Mouse (Mus musculus): Measurements from ENCODE around the gene Slc16a3. TPM values are rescaled to one million over a fixed set of nuclear protein-coding genes. Genes with fewer than 3 reads are reported as not detected.

Gene Slc16a3
- polyA plus RNA-seq, 1 experiment from 2014 or later, result 63.5 TPM

DNA sequence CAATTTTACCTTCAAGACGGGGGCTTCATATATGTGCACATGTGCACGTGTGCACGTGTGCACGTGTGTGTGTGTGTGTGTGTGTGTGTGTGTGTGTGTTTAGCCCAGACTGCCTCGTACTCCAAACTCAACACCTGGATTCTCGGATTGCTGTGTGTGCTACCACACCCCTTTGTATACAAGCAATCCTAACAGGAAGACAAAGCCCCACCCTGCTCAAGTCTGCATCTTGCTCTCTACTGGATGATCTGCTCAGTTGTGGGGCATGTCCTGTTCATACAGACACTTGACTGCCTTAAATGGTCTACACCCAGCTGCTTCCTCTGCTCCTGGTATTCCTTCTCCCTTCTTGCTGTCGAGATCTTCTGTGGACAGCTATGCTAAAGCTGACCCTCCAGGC is 3.0 kb upstream of the Slc16a3 start:
- ATAC-seq (ENCODE audit: low FRiP score, low TSS enrichment), result no peak
- H3K27me3 ChIP-seq (ENCODE audit: insufficient read depth, low read length), result peaks cover 4% of the 10 kb centered on the region; the same call in 1 of the 2 replicates
- H3K4me2 ChIP-seq (replicated peaks; ENCODE audit: low read depth, low read length), result no peak overlapping the region
- H3K27ac ChIP-seq (ENCODE audit: low read length), result no peak overlapping the region
- 89% methylated on average over 7 of the region's 7 CpGs for WGBS
- no peaks in the 10 kb centered on the region for H3K36me3 ChIP-seq (ENCODE audit: insufficient read depth, low read length)
- no peak overlapping the region for H3K9ac ChIP-seq (replicated peaks; ENCODE audit: low read length)
- no peak overlapping the region for H3K4me3 ChIP-seq (ENCODE audit: low read length)
- peaks cover 14% of the 10 kb centered on the region for H3K4me1 ChIP-seq (ENCODE audit: insufficient read depth, low read length)
- H3K9me3 ChIP-seq (ENCODE audit: low read length), result no peaks in the 10 kb centered on the region

DNA sequence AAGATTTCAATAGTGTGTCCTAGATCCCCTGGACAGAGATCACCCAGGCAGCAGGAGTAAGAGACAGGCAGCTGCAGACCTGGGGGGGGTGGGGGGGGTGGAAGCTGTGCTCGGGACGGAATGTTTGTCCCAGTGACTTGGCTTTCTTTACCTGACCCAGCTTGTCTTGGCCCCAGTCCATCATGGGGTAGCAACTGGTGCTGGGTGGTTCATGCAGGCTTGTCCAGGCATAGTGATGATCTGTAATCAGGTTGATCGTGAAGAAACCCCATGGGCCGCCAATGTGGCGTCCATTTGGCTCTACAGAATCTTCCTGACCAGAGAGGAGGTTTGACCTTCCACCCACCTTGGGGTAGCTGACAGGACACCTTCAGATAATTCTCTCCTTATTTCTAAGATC is 2.4 kb upstream of the Slc16a3 start:
- H3K27ac ChIP-seq (ENCODE audit: low read length), result no peak overlapping the region
- H3K9ac ChIP-seq (replicated peaks; ENCODE audit: low read length), result no peak overlapping the region
- H3K4me2 ChIP-seq (replicated peaks; ENCODE audit: low read depth, low read length), result no peak overlapping the region
- H3K36me3 ChIP-seq (ENCODE audit: insufficient read depth, low read length), result no peaks in the 10 kb centered on the region
- H3K4me3 ChIP-seq (ENCODE audit: low read length), result no peak overlapping the region
- H3K27me3 ChIP-seq (ENCODE audit: insufficient read depth, low read length), result peaks cover 4% of the 10 kb centered on the region; the same call in 1 of the 2 replicates
- WGBS, result 90% methylated on average over 5 of the region's 5 CpGs
- peaks cover 18% of the 10 kb centered on the region for H3K4me1 ChIP-seq (ENCODE audit: insufficient read depth, low read length)
- no peak for ATAC-seq (ENCODE audit: low FRiP score, low TSS enrichment)
- H3K9me3 ChIP-seq (ENCODE audit: low read length), result no peaks in the 10 kb centered on the region

DNA sequence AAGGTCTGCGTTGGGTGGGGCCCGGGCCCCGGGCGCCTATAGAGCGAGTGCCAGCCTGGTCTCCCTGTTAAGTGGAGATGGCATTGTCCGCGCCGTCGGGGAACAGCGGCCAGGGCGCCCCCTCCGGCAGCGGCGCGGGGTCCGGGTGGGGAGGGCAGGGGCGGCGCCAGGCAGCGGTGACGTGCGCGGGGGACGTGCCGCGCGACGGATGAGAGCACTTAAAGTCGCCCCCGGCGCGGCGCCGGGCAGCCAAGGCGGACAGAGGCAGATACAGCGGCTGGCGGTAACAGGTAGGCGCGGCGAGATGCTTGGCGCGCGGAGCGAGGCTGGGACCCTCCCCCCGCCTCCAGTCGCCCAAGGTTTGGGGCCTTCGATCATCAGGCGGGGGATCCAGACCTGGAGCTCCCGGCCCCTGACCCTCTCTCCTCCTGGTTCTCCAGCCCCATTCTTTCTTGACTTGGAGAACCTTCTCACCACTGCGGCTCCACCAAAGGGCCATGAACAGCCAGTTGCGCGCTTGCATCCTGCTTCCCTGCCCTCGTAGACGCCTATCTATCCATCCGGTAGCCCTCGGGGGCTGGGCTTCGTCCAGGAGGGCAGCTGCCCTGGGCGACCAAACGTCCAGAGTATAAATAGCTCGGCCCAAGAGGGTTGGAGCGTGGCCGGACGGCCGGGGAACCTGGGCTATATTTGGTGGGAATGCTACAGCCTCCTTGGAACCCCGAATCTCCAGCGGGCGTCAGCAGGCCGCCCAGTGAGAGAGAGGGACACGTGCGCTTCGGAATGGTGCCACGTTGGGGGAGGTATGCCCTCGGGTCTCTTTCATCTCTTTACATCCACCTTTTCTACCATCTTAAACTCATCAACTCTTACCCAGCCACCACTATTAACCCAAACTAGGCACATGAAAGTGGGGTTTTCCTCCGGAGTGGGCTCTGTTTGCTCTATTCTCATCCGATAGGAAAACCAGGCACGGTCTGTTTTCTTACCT is 876 bp downstream of the Slc16a3 start:
- peak; percentile 42 for ATAC-seq (ENCODE audit: low FRiP score, low TSS enrichment)
- H3K36me3 ChIP-seq (ENCODE audit: insufficient read depth, low read length), result no peaks in the 10 kb centered on the region
- no peak overlapping the region for H3K27ac ChIP-seq (ENCODE audit: low read length)
- H3K4me1 ChIP-seq (ENCODE audit: insufficient read depth, low read length), result peaks cover 33% of the 10 kb centered on the region
- peak overlapping the region; percentile 50 for H3K4me3 ChIP-seq (ENCODE audit: low read length)
- H3K9me3 ChIP-seq (ENCODE audit: low read length), result no peaks in the 10 kb centered on the region
- H3K4me2 ChIP-seq (replicated peaks; ENCODE audit: low read depth, low read length), result peak overlapping the region; percentile 74
- H3K27me3 ChIP-seq (ENCODE audit: insufficient read depth, low read length), result peaks cover 4% of the 10 kb centered on the region; the same call in 1 of the 2 replicates
- WGBS, result 2% methylated on average over 65 of the region's 75 CpGs
- H3K9ac ChIP-seq (replicated peaks; ENCODE audit: low read length), result peak overlapping the region; percentile 66

DNA sequence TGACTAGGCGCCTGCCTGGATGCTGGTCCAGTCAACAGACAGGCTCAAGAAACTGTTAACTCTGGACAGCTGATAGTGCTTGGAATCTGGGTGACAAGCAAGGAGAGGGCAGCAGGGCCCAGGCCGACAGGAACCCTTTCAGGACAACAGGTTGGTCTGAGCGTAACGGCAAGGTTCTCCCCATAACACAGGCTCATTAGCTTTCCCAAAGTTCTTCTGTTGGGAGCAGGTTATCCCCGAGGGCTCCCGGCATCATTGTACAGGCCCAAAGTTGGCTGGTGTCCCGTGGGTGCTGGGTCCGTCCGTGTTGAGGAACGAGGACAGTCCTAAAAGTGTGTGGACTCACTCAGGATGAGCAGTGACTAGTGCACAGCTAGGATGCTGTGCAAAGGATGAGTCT is 1.6 kb downstream of the Slc16a3 start:
- H3K27me3 ChIP-seq (ENCODE audit: insufficient read depth, low read length), result peaks cover 4% of the 10 kb centered on the region; the same call in 1 of the 2 replicates
- H3K9me3 ChIP-seq (ENCODE audit: low read length), result no peaks in the 10 kb centered on the region
- H3K36me3 ChIP-seq (ENCODE audit: insufficient read depth, low read length), result no peaks in the 10 kb centered on the region
- no peak for ATAC-seq (ENCODE audit: low FRiP score, low TSS enrichment)
- no peak overlapping the region for H3K27ac ChIP-seq (ENCODE audit: low read length)
- peak overlapping the region; percentile 66 for H3K9ac ChIP-seq (replicated peaks; ENCODE audit: low read length)
- peak overlapping the region; percentile 74 for H3K4me2 ChIP-seq (replicated peaks; ENCODE audit: low read depth, low read length)
- 22% methylated on average over 10 of the region's 10 CpGs for WGBS
- H3K4me1 ChIP-seq (ENCODE audit: insufficient read depth, low read length), result peaks cover 33% of the 10 kb centered on the region
- peak overlapping the region; percentile 50 for H3K4me3 ChIP-seq (ENCODE audit: low read length)

DNA sequence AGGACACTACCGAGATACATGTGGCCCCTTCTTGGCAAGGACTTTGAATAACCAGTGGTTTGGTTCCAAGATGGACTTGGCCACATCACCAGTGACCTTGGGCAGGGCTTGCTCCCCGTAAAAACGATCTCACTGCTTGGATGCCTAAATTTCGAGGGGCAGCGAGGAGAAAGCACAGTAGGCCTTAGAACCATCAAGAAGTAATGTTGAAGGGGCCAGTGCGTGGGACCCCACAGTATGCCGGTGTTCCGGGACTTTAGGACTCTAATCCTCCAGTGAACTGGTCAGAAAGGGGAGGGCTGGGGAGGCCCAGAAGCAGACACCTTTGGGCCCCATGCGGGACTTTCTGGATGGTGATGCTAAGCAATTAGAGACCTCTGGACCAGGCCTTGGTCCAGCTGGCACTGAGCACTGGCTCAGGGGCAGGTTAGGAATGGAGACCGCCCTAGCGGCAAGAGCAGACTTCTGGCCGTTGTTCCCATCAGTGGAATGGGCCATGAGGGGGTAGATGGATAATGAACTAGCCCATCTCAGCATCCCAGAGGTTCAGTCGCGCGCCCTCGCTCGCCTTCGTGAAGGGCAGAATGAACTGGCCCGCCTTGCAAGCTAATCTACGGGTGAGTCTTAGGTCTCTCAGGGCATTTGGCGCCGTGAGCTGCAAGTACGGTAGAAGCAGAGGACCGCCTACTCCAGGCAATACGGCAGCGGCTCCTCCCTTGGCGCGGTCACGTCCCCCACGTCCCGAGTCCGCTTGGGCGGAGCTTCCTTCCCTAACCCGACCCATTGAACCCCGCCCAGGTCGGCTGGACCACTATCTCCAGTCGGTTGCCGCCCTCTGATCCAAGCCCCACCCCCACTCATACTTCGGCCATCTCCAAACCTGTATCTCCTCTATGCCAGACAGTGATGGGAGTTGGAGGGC is 2.3 kb downstream of the Slc16a3 start:
- peaks cover 33% of the 10 kb centered on the region for H3K4me1 ChIP-seq (ENCODE audit: insufficient read depth, low read length)
- peak overlapping the region; percentile 50 for H3K4me3 ChIP-seq (ENCODE audit: low read length)
- H3K36me3 ChIP-seq (ENCODE audit: insufficient read depth, low read length), result no peaks in the 10 kb centered on the region; the same call in 1 of the 2 replicates
- peak; percentile 86 for ATAC-seq (ENCODE audit: low FRiP score, low TSS enrichment)
- H3K27ac ChIP-seq (ENCODE audit: low read length), result peak overlapping the region; percentile 70
- H3K27me3 ChIP-seq (ENCODE audit: insufficient read depth, low read length), result peaks cover 4% of the 10 kb centered on the region; the same call in 1 of the 2 replicates
- peak overlapping the region; percentile 74 for H3K4me2 ChIP-seq (replicated peaks; ENCODE audit: low read depth, low read length)
- H3K9me3 ChIP-seq (ENCODE audit: low read length), result no peaks in the 10 kb centered on the region
- WGBS, result 3% methylated on average over 39 of the region's 39 CpGs
- H3K9ac ChIP-seq (replicated peaks; ENCODE audit: low read length), result peak overlapping the region; percentile 66

DNA sequence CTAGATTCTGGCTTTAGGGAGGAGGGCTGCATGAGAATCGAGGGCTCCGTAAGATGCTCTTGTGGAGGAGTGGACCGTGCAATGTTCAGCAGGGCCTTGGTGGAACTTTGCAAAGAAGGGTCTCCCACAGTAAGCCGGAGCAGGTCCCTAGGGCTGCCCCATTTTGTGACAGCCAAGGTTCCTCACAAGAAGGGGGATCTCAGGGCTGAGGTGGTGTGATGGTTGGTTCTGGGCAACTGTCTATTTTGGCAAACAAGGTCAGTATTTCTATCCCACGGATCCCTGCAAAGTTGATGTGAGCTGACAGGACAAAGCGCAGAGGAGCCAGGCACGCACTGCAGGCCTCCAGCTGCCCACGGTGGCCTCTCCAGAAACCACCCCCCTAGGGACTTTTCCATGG is 3.0 kb downstream of the Slc16a3 start:
- peak overlapping the region; percentile 70; the same call in 1 of the 2 replicates for H3K27ac ChIP-seq (ENCODE audit: low read length)
- 21% methylated on average over 8 of the region's 8 CpGs for WGBS
- peak overlapping the region; percentile 50 for H3K4me3 ChIP-seq (ENCODE audit: low read length)
- peak overlapping the region; percentile 74 for H3K4me2 ChIP-seq (replicated peaks; ENCODE audit: low read depth, low read length)
- peaks cover 4% of the 10 kb centered on the region; the same call in 1 of the 2 replicates for H3K27me3 ChIP-seq (ENCODE audit: insufficient read depth, low read length)
- peaks cover 7% of the 10 kb centered on the region; the same call in 1 of the 2 replicates for H3K36me3 ChIP-seq (ENCODE audit: insufficient read depth, low read length)
- ATAC-seq (ENCODE audit: low FRiP score, low TSS enrichment), result peak; percentile 21
- H3K9ac ChIP-seq (replicated peaks; ENCODE audit: low read length), result peak overlapping the region; percentile 59
- H3K9me3 ChIP-seq (ENCODE audit: low read length), result no peaks in the 10 kb centered on the region
- H3K4me1 ChIP-seq (ENCODE audit: insufficient read depth, low read length), result peaks cover 33% of the 10 kb centered on the region

DNA sequence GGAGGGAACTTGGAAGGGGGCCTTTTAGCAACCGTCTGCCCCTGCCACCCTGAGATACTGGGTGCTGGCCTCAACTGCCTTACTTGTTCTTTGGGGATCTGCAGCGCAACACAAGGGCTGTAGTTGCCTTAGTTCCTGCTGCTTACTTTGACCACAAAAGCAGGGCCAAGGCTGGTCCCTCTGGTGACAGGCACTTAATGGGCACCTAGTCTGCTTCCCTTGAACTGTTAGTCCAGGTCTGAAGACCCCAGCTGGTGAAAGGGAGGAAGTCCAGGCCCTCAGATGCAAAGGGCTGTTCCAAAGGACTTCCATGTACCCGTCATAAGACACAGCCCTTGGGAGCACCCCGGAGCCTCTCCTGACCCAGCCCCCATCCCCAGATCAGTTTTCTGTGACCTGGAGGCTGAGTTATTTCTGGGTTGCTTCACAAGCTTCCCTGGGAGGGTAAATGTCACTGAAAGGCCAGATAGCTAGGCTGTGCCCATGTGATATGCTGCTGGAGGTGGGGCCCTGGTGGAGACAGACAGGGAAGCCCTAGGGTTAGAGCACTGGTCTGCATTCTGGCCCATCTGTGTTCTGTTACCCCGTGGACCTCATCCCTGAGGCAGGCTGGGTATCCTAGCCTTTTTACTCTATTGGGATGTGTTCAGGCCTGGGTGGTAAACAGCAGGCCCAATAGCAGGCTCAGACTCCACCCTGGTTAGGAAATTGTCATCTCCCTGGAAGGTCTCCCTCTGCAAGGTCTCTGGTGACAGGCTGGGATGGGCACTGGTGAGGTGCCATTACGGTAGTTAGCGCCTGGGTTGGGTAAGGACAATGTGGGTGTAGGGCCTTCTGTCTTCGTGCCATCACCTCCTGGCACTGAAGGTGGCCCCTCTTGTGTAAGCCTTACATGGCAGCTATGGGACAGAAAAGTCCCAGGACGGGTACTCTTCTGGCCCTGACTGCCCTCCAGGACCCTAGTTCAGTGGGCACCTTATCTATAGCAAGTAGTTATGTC is 3.8 kb downstream of the Slc16a3 start:
- H3K27ac ChIP-seq (ENCODE audit: low read length), result no peak overlapping the region; the same call in 1 of the 2 replicates
- H3K4me1 ChIP-seq (ENCODE audit: insufficient read depth, low read length), result peaks cover 33% of the 10 kb centered on the region
- H3K4me3 ChIP-seq (ENCODE audit: low read length), result no peak overlapping the region; the same call in 1 of the 2 replicates
- no peaks in the 10 kb centered on the region for H3K9me3 ChIP-seq (ENCODE audit: low read length)
- 75% methylated on average over 9 of the region's 9 CpGs for WGBS
- no peak for ATAC-seq (ENCODE audit: low FRiP score, low TSS enrichment)
- H3K27me3 ChIP-seq (ENCODE audit: insufficient read depth, low read length), result peaks cover 4% of the 10 kb centered on the region; the same call in 1 of the 2 replicates
- H3K9ac ChIP-seq (replicated peaks; ENCODE audit: low read length), result no peak overlapping the region
- H3K36me3 ChIP-seq (ENCODE audit: insufficient read depth, low read length), result peaks cover 15% of the 10 kb centered on the region
- H3K4me2 ChIP-seq (replicated peaks; ENCODE audit: low read depth, low read length), result peak overlapping the region; percentile 74

DNA sequence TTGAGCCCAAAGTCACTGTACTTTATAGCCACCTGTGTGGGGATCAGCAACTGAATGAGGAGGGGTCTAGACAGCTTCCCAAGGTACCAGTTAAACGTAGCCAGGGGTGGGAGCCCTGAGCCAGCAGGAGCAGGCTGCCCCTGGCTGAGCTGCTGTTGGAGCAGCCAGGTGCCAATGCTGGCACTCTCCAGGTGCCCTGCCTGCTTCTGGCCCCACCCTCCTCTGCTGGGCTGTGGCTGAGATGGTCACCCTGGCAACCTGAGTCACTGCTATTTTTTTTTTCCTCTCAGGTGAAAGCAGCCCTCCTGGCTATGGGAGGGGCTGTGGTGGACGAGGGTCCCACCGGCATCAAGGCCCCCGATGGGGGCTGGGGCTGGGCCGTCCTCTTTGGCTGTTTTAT is 6.7 kb downstream of the Slc16a3 start:
- Histone ChIP-seq H3K4me3 (ENCODE audit: low read length) (no peak overlapping the region), H3K27me3 (ENCODE audit: insufficient read depth, low read length) (peaks cover 3% of the 10 kb centered on the region; the same call in 1 of the 2 replicates), H3K9me3 (ENCODE audit: low read length) (no peaks in the 10 kb centered on the region), H3K27ac (ENCODE audit: low read length) (no peak overlapping the region), H3K4me1 (ENCODE audit: insufficient read depth, low read length) (peaks cover 35% of the 10 kb centered on the region), H3K36me3 (ENCODE audit: insufficient read depth, low read length) (peaks cover 29% of the 10 kb centered on the region), H3K4me2 (replicated peaks; ENCODE audit: low read depth, low read length) (no peak overlapping the region), H3K9ac (replicated peaks; ENCODE audit: low read length) (no peak overlapping the region)
- ATAC-seq (ENCODE audit: low FRiP score, low TSS enrichment), result no peak
- 77% methylated on average over 5 of the region's 5 CpGs for WGBS

Data from kidney, embryonic 16.5 days (tissue).